Mouse (Mus musculus) ES-E14 (cell line): ENCODE measurements at regions not wholly inside any gene's neighbourhood (a gene's known extent, or its start where the extent isn't known, plus 50 kb on each side); places are given as distances from the start of the nearest gene placed in this dataset.

Experiments used
- DNase-seq: peaks from one replicate; pipeline ENCODE4 v3.0.0-alpha.2; 2013; ENCODE audit warnings: low read depth, low spot score
- H3K27ac ChIP-seq: 2 replicates; pipeline ENCODE4 v1.5.1; 2012; ENCODE audit warnings: low read depth, mild to moderate bottlenecking, low read length, moderate library complexity, mixed read lengths; ENCODE audit not compliant: poor library complexity, insufficient read depth, severe bottlenecking
- H3K36me3 ChIP-seq: 2 replicates; pipeline ENCODE4 v1.6.1; 2012; ENCODE audit warnings: mild to moderate bottlenecking, low read length, moderate library complexity, mixed read lengths; ENCODE audit not compliant: control insufficient read depth, poor library complexity, insufficient read depth, severe bottlenecking
- H3K4me1 ChIP-seq, 2 experiments: fragments of 150-350 bp in 1 of 2; sonication (generic) in 1 of 2; 2 replicates each; pipeline ENCODE4 v1.6.1; 2012; ENCODE audit warnings: low read length in 2 of 2, mild to moderate bottlenecking in 1 of 2, mixed read lengths in 1 of 2; ENCODE audit not compliant: control insufficient read depth in 2 of 2, insufficient read depth in 2 of 2, poor library complexity in 1 of 2
- H3K4me3 ChIP-seq, 2 experiments: fragments of 150-350 bp in 1 of 2; sonication (generic) in 1 of 2; 2 replicates each; pipeline ENCODE4 v1.5.1; 2012; ENCODE audit warnings: low read length in 2 of 2, low read depth in 1 of 2, mild to moderate bottlenecking in 1 of 2, mixed read lengths in 1 of 2; ENCODE audit not compliant: insufficient read depth in 1 of 2, poor library complexity in 1 of 2, severe bottlenecking in 1 of 2
- H3K9ac ChIP-seq: 2 replicates; pipeline ENCODE4 v1.6.1; 2012; ENCODE audit warnings: low read depth, mild to moderate bottlenecking, low read length, mixed read lengths; ENCODE audit not compliant: poor library complexity, insufficient read depth, severe bottlenecking
- H3K9me3 ChIP-seq: fragments of 150-350 bp; sonication (generic); 2 replicates; pipeline ENCODE4 v1.6.1; 2012; ENCODE audit warnings: low read depth, mild to moderate bottlenecking, low read length; ENCODE audit not compliant: control insufficient read depth, insufficient read depth
- CHD2 ChIP-seq: IDR thresholded peaks from 2 replicates; pipeline ENCODE4 v1.6.1; 2014; ENCODE audit warnings: mild to moderate bottlenecking, low read depth, low read length, inconsistent platforms
- HCFC1 ChIP-seq: IDR thresholded peaks from 2 replicates; pipeline ENCODE4 v1.6.1; 2012; ENCODE audit warnings: low read length, inconsistent platforms, borderline replicate concordance; ENCODE audit not compliant: insufficient read depth
- MAFK ChIP-seq: IDR thresholded peaks from 2 replicates; pipeline ENCODE4 v1.6.1; 2014; ENCODE audit warnings: mild to moderate bottlenecking, low read depth, low read length, inconsistent platforms; ENCODE audit not compliant: insufficient read depth
- ZC3H11A ChIP-seq: IDR thresholded peaks from 2 replicates; pipeline ENCODE4 v1.6.1; 2012; ENCODE audit warnings: low read depth, mild to moderate bottlenecking, inconsistent platforms, low read length, borderline replicate concordance
- ZNF384 ChIP-seq: IDR thresholded peaks from 2 replicates; pipeline ENCODE4 v1.6.1; 2012; ENCODE audit warnings: low read depth, low read length, inconsistent platforms
- in situ Hi-C, 2 experiments: fragments of 600-800 bp; cut with MboI; formaldehyde crosslinking; loops; one replicate each; pipeline ENCODE4 v1.15.1; 2025; ENCODE audit warnings: low sequenced_read_pairs in 2 of 2, inconsistent platforms in 1 of 2; ENCODE audit not compliant: unreplicated experiment in 2 of 2

DNA sequence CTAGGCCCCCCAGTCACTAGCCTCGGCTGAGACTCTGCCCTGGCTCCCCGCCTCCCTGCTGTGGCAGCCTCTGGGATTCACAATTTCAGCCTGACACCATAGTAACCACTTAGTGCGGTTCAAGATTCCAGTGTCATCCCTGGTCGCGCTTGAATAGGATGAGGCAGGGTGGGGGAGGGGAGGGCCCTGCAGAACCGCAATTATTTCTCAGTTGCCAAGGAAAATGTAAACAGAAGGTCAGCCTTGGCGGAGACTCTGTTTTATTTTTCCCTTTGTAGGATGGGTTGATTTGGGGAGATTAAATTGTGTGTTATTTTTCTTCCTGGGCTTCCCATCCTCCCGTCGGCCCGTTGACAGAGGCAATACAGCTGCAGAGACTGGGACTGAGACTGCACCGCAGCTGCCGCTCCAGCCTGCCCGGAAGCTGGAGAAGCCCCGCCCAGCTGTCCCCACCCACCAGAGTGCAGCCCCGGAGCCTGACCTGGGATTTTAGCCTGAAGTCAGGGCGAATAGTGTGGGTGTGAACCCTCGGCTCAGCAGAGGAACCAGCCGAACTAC is 106.6 kb downstream of the Tpra1 start:
- peak; percentile 50 for DNase-seq
- Histone ChIP-seq H3K4me1 (peaks cover 10 to 19% of the 10 kb centered on the region in 2 experiments), H3K27ac (peak overlapping the region; percentile 59; the same call in 1 of the 2 replicates), H3K4me3 (peak overlapping the region in 1 of 2 experiments; percentile 18; a peak in 1 of 4 replicates), H3K9ac (no peak overlapping the region), H3K36me3 (no peaks in the 10 kb centered on the region), H3K9me3 (no peaks in the 10 kb centered on the region)
- in situ Hi-C loops, result no loop called here
- TF ChIP-seq ZNF384, result no peak
- 0 out of 2 replicates have a peak, but pooled peaks have one; percentile 21 for TF ChIP-seq CHD2
- no peak for TF ChIP-seq ZC3H11A
- TF ChIP-seq MAFK, result no peak

DNA sequence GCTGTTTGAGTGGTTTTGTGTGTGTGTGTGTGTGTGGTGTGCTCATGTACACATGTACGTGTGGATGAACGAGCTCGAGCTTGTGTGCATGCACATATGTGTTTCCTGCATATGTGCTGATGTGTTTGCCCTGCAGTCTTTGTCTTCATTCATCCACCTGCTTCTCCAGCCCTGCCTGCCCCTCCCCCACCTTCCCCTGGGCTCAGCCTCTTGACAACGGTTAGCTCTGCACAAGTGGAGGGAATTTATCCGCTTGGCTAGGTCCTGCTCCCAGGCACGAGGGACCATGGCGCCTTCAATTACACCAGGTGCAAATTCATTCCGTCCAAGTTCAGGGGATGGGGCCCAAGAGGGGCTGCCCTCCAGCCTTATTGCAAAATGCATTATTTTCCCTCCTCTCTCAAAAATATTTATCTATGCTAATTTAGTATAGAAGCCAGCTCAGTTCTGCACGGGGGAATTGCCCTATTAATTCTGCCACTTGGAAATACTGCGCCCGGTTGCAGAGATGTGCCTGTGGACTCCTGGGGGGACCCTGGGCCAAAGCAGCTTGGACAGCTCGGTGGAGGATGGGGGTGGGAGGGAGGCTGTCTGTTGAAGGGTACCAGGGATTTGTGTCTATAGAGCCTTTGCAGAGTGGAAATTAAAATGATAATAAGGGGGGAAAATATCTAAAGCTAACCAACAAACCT is 111.1 kb downstream of the Tpra1 start:
- Histone ChIP-seq H3K9ac (no peak overlapping the region), H3K4me1 (peaks cover 2 to 15% of the 10 kb centered on the region in 2 experiments; a peak in 2 of 4 replicates), H3K36me3 (no peaks in the 10 kb centered on the region), H3K4me3 (no peak overlapping the region), H3K9me3 (no peaks in the 10 kb centered on the region), H3K27ac (no peak overlapping the region)
- TF ChIP-seq ZC3H11A (no peak), CHD2 (no peak), ZNF384 (no peak), HCFC1 (no peak), MAFK (no peak)
- in situ Hi-C loops, result no loop called here
- no peak for DNase-seq

DNA sequence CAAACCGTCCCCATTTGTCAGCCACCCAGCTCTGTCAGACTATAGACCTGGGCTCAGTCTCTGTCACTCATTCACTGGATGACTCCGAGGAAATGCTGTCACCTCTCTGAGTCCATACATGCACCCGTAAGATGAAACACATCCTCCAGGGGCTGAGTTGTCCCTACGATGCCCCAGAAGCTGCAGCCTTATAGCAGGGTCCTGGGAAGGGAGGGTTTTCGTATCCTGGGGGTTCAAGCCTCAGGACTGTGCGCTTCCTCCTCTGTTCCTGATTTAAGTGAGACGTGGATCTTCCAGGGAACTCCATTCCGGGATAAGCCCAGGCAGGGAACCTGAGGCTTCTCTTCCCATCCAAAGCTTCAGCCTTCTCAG is 111.6 kb downstream of the Tpra1 start:
- H3K27ac ChIP-seq, result no peak overlapping the region
- TF ChIP-seq ZNF384, result no peak
- TF ChIP-seq CHD2, result no peak
- no peak for TF ChIP-seq MAFK
- TF ChIP-seq HCFC1, result no peak
- TF ChIP-seq ZC3H11A, result no peak
- H3K9me3 ChIP-seq, result no peaks in the 10 kb centered on the region
- H3K4me1 ChIP-seq, result peaks cover 2 to 13% of the 10 kb centered on the region in 2 experiments; a peak in 2 of 4 replicates
- no peak for DNase-seq
- no peaks in the 10 kb centered on the region for H3K36me3 ChIP-seq
- H3K9ac ChIP-seq, result no peak overlapping the region
- in situ Hi-C loops, result no loop called here
- no peak overlapping the region for H3K4me3 ChIP-seq

DNA sequence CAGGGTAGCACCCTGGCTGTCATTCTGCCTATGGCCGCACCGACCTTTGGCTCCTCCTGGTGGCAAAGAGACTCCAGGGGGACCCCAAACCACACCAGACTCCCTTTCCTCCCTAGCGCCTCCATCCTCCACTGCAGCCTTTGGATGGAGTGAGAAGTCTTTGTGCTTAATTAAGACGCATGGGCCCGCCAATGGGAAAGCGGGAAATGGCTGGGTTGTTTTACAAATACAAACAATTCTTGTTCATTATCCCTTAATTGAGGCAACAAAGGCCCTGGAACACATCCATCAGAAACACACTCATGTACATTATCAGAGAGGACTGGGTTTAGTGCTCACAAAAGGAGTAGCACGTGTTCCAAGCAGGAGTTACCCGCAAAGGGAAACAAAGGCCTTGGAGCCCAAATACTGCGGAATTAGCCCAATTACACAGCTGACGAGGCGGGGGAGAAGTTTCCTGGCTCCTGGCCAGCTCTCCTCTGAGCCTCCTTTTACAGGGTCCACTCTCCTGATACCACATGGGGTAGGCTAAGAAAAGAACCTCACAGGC is 122.1 kb downstream of the Tpra1 start:
- TF ChIP-seq ZNF384 (no peak), MAFK (no peak), ZC3H11A (no peak), HCFC1 (no peak), CHD2 (no peak)
- H3K27ac ChIP-seq, result no peak overlapping the region
- no peak overlapping the region for H3K4me3 ChIP-seq
- H3K9me3 ChIP-seq, result no peaks in the 10 kb centered on the region
- H3K9ac ChIP-seq, result no peak overlapping the region
- no peak for DNase-seq
- in situ Hi-C loops, result no loop called here
- H3K4me1 ChIP-seq, result peaks cover 0 to 2% of the 10 kb centered on the region in 2 experiments; a peak in 1 of 4 replicates
- no peaks in the 10 kb centered on the region for H3K36me3 ChIP-seq
